Mouse (Mus musculus): ENCODE data around the gene Olfr49. TPM values are rescaled to one million over a fixed set of nuclear protein-coding genes. Genes with fewer than 3 reads are reported as not detected.
A peak's percentile ranks its signal among the peaks of the same experiment; 100 is the strongest.

The Olfr49 gene
- total RNA-seq (2014; fragmentation: Nextera tagmentation) (not detected in 2 replicates), total RNA-seq (2017) (not detected in 2 replicates)

DNA sequence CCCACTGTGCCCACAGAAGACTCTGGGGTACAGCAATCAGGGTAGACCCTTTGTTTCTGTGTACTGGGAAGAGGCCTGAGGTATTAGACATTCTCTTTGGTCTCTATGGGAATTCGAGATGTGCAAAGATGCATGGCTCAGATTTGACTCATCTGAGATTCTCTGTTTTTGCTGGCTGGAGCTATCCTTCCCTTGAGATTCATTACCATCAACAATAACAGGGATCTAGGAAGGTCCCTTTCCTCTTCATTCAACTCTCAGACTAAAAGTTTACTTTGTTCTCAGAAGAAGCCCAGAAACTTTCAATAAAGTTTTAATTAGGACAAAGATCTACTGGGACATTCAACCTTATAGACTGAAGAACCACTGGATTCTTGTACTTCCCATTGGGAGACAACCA is at the start of gene Olfr49:
TSS of gene Olfr49 (minus strand) at position 101 of the 400 bp plus-strand sequence.
- ATAC-seq (replicated peaks; ENCODE audit: low FRiP score, low TSS enrichment, poor library complexity, severe bottlenecking), result no peak

DNA sequence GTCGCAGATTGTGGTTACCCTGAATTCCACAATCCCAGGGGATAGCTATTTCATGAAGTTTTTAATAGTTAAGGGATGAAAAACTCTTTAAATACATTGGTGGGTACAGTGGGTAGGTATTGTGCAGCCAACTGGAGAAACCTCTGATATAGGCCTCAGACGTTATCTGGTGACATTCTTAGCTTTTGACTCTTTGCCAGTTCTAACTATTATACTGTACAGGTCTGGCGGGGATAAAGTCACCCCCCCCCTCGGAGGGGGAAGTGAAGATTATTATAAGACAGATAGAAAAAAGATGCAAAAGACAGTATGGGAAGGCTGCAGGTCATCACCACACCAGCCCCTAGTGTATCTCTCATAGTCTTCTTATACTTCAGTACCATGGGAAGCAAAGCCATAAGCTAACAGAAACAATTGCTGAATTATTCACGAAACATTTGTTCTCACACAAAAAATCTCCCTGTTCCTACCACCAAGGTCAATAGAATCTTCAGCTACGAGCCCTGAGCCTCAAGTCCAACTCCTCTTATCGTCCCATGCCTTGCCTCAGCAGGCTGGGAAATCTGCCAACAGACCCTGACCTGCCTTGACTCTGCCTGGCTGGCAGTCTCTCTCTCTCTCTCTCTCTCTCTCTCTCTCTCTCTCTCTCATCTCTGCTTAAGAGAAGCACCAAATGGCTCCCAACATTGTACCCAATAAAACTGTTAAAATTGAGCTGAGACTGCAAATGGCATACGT is 48.9 kb upstream of the Olfr49 start:
- peak; percentile 94 for ATAC-seq (replicated peaks; ENCODE audit: low FRiP score, low TSS enrichment, poor library complexity, severe bottlenecking)

DNA sequence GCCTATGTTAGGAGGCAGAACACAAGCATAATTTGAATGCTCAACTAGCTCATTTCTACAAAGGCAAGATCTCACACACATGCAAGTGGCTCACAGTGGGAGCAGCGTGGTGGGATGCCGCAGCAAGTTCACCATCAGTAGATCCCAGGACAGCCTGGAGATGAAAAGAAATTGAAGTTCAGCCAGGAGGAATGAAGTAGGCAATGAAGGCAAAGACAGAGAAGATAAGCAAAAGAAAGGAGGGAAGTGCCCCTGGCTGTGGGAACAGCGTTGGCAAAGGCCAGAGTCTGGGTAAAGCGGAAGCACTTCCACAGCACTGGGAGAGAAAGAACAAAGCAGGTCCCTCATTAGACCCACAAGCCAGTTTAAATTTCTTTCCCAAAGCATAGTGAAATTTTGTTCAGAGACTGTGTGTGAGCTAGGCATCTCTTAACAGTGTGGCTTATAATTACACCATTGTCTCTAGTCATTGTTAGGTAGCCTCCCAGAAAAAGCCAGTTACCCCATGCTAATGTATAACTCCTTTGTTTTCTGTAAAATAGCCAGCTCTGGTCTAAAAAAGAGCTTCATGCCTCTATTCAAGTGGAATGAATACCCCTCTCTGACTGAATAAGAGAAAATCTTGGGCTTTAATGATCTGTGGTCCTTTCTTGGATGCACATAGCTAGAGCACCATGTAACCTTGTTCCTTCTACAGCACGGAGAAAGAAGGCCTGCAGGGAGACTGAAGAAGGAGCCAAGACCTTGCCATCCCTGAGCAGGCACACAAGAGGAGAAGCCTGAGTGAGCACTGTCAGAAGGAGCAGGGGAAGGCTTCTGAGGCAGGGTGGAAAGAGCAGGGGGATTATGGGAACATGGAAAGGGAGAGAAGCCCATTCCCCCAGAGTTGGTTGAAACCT is 47.7 kb upstream of the Olfr49 start:
- ATAC-seq (replicated peaks; ENCODE audit: low FRiP score, low TSS enrichment, poor library complexity, severe bottlenecking), result no peak

DNA sequence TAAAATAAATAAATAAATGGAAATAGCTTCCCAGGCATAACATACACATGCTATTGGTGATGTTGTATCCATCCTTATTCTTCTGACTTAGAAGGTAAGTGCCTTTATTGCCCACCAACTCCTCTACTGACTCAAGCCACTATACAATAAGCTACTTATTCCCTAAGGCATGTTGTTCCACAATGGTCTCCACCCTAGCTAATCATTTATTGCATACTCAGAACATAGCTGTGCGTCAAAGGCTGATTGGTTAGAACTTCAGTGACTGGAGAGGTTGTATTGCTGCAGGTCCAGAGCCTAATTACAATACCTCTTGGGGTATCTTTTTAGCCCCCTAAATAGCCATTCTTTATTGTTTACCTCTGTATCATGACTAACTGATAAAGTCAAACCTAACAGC is 46.4 kb upstream of the Olfr49 start:
- no peak for ATAC-seq (replicated peaks; ENCODE audit: low FRiP score, low TSS enrichment, poor library complexity, severe bottlenecking)

DNA sequence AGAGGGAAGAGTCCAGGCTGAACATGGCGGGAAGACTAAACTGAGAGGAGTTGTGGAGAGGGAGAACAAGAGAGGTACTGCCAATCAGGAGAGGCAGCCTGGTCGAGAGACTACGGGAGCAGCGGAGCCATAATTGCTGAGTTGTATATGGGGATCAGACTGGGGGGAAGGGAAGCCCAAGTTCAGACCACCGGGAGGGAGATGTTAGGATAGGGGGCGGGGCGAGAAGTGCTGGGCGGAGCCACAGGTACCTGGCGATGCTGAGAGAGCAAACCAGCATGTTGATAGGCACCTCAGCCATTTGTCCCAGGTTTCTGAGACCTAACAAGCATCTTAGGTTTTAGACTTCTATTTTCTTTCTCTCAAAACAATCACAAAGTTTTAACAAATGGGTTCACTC is 44.5 kb upstream of the Olfr49 start:
- ATAC-seq (replicated peaks; ENCODE audit: low FRiP score, low TSS enrichment, poor library complexity, severe bottlenecking), result no peak

DNA sequence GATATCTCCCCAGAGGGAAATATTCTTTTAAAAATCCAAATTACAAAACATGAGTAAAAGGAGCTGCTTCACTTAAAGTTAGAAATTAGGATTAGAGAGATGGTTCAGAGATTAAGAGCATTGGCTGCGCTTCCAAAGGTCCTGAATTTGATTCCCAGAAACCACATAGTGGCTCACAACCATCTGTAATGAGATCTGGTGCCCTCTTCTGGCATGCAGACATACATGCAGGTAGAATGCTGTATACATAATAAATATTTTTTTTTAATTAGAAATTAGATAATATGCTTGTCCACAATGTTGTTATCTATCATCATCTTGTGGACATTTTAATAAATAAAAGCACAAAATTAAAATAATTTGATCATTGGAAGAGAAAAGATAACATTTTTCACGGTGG is 43.8 kb upstream of the Olfr49 start:
- ATAC-seq (replicated peaks; ENCODE audit: low FRiP score, low TSS enrichment, poor library complexity, severe bottlenecking), result no peak

DNA sequence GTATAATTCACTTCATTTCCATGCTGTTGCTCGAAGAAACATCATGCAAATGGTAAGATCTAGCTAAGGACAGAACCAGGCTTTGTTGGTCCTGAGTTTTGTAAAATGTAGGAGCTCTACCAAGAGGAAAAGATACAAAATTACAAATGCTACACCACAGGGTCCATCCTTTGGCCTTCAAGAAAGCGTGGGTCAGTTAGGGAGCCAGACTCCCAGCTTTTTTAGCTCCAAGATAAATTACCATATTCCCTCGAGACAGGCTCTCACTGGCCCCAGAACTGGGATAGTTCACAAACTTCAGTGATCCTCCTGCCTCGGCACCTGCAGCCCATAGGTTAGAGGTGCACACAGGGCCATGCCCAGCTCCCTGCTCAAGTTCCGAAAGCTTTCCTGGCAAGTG is 39.7 kb upstream of the Olfr49 start:
- ATAC-seq (replicated peaks; ENCODE audit: low FRiP score, low TSS enrichment, poor library complexity, severe bottlenecking), result no peak

DNA sequence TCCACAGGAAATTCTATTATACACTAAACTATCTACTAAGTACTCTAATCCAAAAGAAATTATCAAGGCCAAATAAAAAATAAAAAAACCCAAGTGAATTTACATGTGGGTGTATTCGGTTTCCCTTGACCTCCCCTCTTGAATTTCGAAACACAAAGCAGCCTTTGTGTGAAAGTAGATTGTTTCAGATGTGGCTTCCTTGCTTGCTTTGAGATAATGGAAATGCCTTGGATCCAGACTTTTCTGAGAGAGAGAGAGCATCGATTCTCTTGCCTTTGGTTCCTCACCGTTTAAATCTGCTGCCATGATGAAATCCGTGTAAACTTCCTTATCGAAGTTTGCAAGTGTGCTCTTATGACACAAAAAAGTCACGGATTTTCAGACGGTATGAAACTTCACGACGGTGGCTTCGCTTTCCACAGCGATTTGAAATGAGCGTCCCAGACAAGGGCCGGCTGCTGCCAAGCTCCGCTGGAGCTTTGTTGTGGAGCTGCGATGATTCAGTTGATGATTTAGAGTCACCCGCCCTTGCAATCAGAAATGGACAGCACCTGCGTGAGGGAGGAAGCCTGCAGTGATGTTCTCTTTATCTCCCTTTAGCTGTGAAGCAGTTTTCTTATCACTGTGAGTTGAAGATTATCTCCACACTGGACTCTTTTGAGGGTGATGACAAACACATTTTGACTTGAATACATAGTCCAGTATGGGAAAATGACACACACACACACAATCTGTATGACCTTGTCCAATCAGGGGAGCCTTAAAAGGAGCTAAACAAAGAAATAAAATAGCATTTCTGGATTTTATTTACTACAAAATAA is 37.0 kb upstream of the Olfr49 start:
- ATAC-seq (replicated peaks; ENCODE audit: low FRiP score, low TSS enrichment, poor library complexity, severe bottlenecking), result no peak

DNA sequence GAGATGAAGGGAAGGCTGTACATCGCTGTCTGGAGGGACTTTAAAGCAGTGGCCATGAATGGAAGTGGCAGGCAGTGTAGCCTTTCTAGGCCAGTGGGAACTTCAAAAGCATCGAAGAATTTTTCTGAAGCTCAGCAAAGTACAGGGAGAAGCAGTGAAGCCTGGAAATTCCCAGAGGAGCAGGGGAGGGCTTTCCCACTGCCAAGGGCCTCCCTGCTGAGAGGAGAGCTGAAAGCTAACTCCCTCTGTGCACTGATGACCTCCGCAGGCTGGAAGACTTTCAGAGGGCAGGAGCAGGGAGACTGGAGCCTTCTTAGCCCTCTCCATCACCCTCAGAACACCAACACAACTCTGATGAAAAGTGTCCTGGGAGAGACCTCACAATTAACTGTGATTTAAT is 27.0 kb upstream of the Olfr49 start:
- ATAC-seq (replicated peaks; ENCODE audit: low FRiP score, low TSS enrichment, poor library complexity, severe bottlenecking), result no peak

DNA sequence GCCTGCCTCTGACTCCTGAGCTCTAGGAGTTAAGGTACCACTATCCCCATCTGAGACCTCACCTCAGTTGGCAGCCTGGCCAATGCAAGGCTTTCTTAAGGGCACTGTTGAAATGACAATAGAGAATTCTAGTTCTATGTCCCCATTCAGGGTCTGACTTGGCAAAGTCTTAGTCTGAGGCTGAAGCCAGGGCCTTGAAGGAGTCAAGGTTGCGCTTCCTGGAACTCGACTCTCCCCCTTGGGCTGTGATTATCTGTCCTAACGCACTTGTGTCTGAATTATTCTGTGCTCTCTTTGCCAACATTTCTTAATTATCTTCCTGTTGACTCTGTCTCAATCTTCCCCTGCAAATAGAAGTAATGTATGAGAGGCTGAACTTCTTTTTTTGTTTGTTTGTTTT is 15.9 kb upstream of the Olfr49 start:
- ATAC-seq (replicated peaks; ENCODE audit: low FRiP score, low TSS enrichment, poor library complexity, severe bottlenecking), result no peak

DNA sequence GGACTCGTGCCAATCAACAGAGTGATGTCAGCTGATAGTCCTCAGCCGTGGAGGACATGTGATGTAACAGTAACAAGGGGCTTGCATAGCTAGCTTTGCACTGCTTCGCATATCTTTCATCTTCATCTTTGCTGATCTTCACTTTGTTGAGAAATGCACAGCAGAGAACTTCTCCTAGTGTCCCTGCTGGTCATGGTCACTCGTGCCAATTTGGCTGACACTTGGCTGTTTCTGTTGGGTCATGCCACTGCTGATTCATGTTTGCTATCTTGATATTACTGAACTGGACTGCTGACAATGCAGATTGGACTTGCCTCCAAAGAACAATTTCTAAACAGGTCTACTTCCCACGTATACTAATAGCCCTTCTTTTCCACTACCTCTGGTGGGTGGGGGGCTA is 15.4 kb upstream of the Olfr49 start:
- ATAC-seq (replicated peaks; ENCODE audit: low FRiP score, low TSS enrichment, poor library complexity, severe bottlenecking), result no peak

DNA sequence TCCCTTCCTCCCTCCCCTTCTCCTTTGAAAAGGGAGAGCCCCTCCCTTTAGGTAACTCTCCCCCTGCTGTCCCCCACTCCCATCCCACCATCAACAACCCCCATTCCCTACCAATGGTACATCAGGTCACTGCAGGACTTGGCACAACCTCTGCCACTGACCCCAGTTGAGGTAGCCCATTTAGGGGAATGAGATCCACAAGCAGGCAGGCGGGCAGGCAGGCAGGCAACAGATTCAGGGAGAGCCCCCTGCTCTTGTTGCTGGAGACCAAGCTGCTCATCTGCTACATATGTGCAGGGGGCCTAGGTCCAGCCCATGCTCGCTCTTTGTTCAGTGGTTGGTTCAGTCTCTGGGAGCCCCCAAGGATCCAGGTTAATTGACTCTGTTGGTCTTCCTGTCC is 8.3 kb downstream of the Olfr49 start:
- ATAC-seq (replicated peaks; ENCODE audit: low FRiP score, low TSS enrichment, poor library complexity, severe bottlenecking), result no peak

DNA sequence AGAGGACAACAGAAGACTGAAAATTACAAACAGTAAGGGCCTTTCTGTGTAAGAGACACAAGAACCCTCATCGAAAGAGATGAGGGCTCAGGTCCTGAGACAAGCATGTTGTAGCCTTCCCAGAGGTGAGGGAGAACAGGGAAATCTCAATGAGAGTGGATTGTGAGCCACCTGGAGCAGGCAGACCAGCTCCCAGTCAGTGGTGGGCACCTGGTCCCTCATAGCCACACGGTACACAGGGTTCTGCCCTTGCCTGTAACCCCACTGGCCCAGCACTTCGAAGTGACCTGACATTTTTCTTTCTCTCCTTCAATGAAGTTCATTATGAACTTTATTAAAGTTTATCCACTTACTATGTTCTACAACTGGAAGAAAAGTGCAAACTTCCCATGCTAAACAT is 12.0 kb downstream of the Olfr49 start:
- ATAC-seq (replicated peaks; ENCODE audit: low FRiP score, low TSS enrichment, poor library complexity, severe bottlenecking), result no peak

DNA sequence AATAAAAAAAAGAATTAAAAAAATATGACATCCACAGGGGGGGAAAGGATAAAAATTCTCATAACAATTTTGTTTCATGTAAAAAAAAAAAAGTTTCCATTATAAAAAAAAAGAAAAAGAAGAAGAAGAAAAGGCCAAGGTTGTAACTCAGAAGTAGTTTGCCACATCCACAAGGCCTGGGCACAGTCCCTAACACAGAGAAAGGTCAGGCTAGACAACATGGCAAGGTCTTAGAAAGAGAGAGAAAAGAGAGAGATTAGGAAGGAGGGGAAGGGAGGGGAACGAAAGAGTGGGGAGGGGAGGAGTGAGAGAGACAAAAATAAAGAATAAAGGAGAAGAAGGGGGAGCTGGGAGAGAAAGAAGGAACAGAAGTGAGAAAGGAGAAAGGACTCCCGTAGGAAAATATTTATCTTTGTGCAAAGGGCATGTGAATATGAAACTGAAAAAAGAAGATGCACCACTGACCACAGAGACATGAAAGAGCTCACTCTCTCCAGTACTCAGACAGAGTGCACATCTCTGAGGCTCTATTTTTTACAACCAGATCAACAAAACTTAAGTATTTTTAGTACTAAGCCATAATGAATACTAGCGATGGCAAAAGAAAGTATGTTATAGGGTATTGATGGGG is 12.6 kb downstream of the Olfr49 start:
- no peak for ATAC-seq (replicated peaks; ENCODE audit: low FRiP score, low TSS enrichment, poor library complexity, severe bottlenecking)

DNA sequence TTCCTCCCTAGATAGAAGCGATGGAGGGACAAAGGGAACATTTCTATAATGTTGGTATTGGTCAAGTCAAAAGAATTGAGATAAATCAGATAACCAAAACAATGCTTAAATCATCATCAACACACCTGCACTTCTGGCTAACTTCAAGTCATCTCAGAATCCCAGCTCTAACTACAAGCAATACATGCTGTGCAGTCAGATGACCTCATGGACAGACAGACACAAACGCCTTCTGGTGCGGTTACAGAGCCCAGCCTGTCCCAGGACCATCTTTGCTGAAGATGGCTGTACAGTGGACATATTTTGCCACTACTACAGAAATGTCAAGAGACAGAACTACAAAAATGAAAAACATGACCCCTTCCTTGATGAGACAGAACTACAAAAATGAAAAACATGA is 14.3 kb downstream of the Olfr49 start:
- no peak for ATAC-seq (replicated peaks; ENCODE audit: low FRiP score, low TSS enrichment, poor library complexity, severe bottlenecking)

DNA sequence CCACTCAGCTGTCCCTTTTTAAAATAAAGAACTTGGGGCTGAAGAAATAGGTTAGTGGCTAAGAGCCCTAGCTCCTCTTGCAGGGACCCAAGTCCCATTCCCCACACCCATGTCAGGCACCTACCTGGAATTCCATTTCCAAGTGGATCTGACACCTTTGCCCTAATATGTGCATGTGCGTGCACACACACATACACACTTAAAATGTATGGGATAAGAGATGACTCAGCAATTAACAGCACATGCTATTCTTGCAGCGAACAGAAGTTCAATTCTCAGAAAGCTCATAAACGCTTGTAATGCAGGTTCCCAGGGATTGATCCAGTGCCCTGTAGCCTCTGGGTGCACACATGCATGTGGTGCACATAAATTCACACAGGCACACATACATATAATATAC is 15.2 kb downstream of the Olfr49 start:
- ATAC-seq (replicated peaks; ENCODE audit: low FRiP score, low TSS enrichment, poor library complexity, severe bottlenecking), result no peak

DNA sequence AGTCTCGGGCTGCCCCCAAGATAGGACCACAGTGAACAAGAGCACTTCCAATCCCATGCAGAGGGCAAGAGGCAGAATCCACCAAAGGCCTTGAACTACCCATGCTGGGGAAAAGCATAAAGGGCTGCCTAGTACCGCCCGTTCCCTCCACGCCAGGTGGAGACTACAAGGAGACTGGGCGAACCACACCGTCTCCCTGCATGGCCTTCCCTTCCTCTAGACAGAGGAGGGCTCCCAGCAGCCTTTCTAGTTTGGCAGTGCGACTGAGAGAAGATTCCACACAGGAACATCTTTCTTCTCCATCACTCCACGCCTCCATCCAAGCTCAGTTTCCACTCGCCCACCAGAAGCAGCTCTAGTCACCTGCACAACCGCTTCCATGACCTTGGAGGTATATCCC is 16.8 kb downstream of the Olfr49 start:
- no peak for ATAC-seq (replicated peaks; ENCODE audit: low FRiP score, low TSS enrichment, poor library complexity, severe bottlenecking)

DNA sequence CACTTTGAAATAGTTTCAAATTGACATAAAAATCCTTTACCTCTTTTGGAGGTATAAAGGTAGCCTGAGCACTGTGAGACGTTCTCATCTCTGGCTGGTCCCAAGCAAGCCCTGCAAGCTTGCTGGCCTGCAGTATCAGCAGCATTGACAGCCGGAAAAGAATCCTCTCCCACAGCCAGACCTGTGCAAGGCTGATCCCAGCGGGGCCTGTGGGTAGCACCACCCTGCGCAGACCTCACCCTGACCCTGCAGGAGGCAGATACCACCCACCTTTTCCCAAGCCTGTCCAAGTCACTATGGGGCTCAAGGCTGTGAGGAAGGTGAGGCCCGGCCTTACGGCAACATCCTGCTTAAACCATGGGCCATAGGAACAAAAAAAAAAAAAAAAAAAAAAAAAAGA is 18.8 kb downstream of the Olfr49 start:
- no peak for ATAC-seq (replicated peaks; ENCODE audit: low FRiP score, low TSS enrichment, poor library complexity, severe bottlenecking)

DNA sequence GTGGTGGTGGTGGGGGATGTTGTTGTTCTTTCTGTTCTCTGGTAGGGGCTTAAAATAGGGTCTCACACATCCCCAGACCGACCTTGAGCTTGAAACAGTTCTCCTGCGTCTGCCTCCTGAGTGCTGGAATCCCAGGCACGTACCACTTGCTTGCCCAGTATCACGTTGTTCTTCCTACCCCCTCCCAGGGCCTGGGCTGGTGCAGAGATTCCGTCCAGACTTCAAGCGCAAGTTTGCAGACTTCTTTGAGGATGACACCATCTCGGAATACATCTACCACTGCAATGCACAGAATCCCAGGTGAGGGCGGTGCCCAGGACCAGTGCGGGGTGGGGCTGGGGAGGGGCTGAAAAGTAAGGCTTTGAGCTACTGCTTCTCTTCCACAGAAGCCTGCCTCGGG is 19.6 kb downstream of the Olfr49 start:
- ATAC-seq (replicated peaks; ENCODE audit: low FRiP score, low TSS enrichment, poor library complexity, severe bottlenecking), result no peak

DNA sequence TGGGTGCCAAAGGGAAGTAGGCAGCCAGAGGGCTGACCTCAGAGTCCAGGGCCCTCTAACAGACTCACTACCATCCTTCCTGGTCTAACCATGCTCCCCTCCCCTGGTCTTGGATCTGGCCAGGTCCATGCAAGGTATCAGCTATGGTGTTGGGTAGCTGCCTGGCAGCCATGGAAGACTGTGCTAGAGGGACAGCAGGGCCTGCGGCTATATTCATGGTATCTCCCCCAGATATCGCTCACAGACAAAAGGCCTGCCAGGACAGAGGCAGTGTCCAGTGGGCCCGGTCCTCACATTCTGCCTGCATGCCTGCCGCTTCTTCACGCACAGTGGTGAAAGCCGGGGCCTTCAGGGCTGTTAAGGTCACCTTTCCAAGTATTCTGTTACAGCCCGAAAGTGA is 20.5 kb downstream of the Olfr49 start:
- ATAC-seq (replicated peaks; ENCODE audit: low FRiP score, low TSS enrichment, poor library complexity, severe bottlenecking), result no peak
